Mouse (Mus musculus): Measurements from ENCODE around the gene Lonp1. TPM values are rescaled to one million over a fixed set of nuclear protein-coding genes. Genes with fewer than 3 reads are reported as not detected.
A peak's percentile ranks its signal among the peaks of the same experiment; 100 is the strongest.
"Not testable (repeated sequence)": the region's sequence is repeated elsewhere in the genome, so short reads cannot be mapped to it uniquely, and the experiment has no call there.

Lonp1 gene
- 10 to 100 TPM; 58.1 to 59.2 TPM for total RNA-seq (2021)
- long read RNA-seq, experiment 1, transcript Lonp1-201 (18 exons, 2,951 nt) = major isoform, 109 of 143 reads
- long read RNA-seq, experiment 1, partial matches to known transcripts = 23 of 143 reads
- long read RNA-seq, experiment 1, other reads (novel, unspliced or antisense) = 11 of 143 reads
- long read RNA-seq, experiment 2, full-length matches to known transcripts = 183 of 225 reads
- long read RNA-seq, experiment 2, partial matches to known transcripts = 19 of 225 reads
- long read RNA-seq, experiment 2, other reads (novel, unspliced or antisense) = 23 of 225 reads

DNA sequence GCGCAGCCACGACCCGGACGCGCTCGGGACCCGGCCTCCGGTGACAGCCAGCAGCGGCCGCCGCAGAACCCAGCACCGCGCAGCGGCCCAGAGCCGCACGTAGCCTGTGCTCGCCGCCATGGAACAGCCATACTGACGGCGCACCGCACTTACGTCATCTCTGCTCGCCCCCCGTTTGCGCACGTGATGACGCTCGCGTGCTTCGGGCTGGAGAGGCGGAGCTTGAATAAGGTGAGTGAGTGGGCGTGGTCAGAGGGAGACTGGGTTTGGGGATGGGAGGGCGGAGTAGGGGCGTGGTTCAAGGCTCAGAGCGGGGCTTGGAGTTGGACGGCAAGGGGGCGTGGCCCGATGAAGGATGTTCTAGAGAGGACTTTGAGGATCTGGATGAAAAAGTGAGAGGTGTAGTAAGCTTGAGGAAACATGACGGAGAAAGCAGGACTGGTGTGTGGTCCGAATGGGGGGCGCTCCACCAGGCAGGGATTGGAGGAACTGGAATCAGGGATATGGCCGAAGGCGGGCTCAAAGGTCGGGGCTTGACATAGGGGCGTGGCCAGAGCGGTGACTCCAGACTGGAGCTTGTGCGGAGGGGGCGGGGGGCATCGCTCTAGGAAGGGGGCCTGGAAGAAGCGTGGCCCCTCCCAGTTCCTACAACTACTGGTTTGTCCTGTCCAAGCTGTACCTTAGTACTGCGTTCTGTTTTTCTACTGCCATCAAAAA lies at the start of gene Lonp1:
Gene Lonp1, minus strand, starts transcription at position 134 of the 717 bp plus-strand sequence.
- peak; percentile 77 to 93 for DNase-seq (ENCODE audit: low spot score in 2 of 2)

DNA sequence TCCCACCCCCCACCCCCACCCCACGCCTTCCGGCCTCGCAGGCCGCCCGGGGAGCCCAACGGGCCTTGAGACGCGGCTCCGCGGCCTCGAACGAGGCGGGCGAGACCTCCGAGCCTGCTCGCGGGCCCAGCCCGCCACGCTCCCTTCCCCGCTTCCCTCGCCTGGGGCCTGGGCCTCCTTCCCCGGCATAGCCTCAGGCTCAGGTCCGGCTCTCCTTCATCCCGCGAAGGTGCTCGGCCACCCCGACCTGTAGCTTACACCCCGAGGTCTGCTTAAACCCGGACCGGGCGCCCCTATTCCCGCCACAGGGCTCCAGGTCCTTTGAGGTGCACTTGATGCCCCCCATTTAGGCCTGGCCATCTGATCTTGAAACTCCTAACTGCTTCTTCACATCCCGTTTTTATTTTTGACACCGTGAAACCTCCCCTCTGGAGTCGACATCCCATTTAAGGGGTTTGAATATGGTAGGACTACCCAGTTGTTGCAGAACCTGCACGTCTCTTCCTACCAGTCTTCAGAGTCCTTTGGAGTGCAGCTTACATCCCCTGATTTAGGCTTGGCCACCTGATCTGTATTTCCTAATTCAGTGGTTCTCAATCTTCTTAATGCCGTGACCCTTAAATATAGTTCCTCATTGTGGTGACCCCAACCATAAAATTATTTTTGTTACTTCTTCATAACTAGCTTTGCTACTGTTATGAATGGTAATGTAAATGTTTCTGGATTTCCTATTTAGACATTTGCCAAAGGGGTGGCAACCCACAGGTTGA lies 47.1 kb upstream of the Lonp1 start:
- DNase-seq (ENCODE audit: low spot score in 2 of 2) = peak in 1 of 2 experiments; percentile 47

DNA sequence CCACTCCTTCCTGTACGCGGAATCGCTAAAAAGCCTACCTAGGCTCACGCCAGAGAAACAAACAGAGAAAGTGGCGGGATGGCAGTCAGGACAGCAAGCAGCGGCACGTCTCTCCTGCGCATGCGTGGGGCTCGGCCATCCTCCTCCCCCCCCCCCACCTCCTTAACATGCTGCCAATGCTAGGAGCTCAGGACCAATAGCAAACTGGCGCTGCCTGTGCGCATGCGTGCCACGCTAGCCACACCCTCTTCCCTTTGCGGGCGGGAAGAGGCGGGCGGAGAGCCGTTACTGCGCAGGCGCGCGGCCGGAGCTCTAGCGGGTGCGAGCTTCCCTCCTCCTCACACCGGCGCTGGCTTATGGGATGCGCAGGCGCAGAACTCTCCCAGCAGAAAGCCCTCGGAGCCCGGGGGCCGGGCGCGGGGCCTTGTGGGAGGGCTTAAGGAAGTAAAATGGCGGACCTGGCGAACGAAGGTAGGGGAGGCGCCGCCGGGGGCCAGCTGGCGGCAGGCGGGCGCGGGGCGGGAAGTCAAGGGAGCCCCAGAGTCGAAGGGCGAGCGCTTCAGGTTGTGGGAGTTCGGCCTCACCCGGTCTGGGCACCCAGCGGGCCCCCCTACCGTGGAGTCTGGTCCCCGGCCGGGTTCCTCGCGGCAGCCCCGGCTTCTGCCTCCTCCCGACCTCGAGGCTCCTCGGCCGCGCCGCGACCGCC lies 46.4 kb upstream of the Lonp1 start, which contains the start of gene Ranbp3:
Gene Ranbp3, plus strand, starts transcription at position 354 of the 706 bp plus-strand sequence.
- peak; percentile 99 to 100 for DNase-seq (ENCODE audit: low spot score in 2 of 2)

DNA sequence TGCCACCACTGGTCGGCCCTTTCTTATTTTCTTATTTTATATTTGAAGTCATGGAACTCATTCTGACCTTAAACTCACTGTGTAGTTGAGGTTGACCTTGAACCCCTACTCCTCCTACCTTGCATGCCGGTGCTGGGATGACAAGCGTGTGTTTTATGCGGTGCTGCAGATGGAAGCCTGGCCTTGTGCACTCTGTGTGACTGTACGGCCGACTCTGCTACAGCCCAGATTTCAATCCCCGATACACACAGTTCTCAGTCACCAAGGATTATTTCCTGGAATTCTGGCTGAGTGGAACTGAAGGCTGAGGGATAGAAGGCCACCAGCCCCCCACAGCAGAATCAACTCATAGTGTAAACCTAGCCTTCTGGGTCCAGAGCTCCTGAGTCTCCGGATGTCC lies 43.1 kb upstream of the Lonp1 start:
- DNase-seq (ENCODE audit: low spot score in 2 of 2) = no peak

DNA sequence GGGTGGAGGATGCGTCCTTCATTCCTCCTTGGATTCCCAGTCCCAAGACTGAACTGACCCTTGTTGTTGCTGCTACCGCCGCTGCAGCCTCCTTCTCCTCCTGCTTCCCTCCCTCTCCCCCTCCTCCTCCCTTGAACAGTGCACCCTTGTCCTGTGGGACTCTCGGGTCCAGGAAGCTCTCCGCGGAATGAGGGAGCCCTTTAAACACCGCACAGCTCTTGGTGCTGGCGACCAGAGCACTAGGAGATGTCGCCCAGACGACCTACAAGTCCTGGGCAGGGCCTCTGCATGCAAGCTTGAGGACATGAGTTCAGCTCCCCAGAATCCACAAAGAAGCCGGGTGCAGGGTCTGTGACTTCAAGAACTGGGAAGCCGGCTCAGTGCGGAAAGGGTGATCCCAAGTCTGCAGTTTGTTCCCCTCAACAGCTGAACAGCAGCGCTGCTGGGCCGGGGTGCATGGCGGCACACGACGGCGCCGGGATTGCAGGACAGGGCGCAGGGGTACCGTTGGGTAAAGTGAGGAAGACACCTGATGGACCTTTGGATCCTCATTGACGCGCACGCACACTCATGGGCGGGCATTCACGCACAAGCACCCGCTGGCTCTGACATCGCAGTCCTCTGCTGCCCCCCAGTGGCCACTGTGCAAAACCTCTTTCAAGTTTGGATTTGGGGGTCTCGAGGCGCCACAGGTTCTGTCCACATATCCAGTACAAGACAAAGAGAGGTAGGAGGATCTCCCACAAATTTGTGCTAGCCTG lies 41.9 kb upstream of the Lonp1 start:
- DNase-seq (ENCODE audit: low spot score in 2 of 2) = peak; percentile 73 to 85

DNA sequence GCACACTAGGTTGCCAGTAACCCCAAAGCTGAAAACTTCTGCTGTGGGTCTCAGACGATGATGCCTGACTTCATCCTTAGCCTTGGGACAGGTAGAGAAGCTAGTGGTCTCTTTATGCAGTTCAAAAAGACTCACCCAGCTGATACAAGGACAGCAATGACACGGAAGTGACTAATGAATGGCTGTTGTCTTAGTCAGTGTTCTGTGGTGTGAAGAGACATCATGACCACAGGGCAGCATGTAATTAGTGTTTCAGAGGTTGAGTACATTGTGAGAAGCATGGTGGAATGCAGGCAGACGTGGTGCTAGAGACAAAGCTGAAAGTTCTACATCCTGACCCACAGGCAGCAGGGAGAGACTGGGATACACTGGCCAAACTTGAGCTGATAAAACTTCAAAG lies 40.9 kb upstream of the Lonp1 start:
- no peak for DNase-seq (ENCODE audit: low spot score in 2 of 2)

DNA sequence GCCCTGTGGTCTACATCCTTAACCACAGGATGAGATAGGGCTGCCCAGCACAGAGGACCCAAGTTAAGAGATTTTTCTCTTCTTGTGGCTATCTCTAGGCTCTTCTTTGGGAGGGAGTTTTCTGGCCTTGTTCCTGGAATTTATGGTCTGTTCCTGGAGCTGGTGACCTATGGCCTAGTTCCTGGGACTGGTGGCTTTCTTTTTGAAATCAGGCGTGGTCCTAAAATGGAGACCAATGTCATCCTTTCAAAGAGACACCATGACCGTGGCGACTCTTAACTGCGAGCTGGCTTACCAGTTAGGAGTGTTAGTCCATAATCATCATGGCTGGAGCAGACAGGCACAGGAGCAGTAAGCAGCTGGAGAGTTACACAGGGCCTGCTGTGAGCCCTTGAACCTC lies 39.7 kb upstream of the Lonp1 start:
- no peak for DNase-seq (ENCODE audit: low spot score in 2 of 2)

DNA sequence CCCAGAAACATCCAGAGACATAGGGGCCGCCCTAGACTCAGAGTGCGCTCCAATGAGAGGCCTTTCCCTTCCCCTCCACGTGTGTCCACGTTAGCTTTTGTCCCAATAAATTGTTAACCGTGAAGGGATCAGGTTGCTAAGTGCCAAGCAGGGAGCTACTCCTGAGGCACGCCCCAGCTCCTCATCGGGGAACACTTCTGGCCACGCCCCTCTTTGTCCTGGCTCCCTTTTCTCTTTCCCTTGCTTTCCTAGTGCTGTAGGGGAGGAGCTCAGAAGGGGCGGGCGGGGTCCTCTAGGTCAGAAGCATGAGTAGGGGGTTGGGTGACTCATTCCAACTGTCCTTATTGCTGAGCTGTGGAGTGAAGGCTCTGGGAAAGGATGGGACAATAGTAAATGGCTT lies 37.6 kb upstream of the Lonp1 start:
- no peak for DNase-seq (ENCODE audit: low spot score in 2 of 2)

DNA sequence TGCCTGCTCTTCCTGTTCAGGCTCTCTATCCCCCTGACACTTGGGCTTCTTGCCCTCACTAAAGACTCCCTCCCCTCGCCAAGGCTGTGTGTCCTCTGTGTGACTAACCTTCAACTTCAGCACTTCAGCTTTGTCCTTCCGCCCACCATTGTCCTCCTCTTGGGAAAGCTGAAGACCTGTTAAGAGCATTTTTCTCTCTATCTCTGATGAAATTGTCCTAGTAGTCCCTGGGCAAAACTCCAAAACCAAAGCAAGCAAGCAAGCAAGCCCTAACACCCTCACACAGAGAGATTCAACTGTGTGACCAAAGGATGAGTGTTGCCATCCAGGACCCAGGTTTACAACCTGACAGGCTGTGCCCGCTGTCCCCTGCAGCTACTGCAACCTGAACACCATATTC lies 37.0 kb upstream of the Lonp1 start:
- no peak for DNase-seq (ENCODE audit: low spot score in 2 of 2)

DNA sequence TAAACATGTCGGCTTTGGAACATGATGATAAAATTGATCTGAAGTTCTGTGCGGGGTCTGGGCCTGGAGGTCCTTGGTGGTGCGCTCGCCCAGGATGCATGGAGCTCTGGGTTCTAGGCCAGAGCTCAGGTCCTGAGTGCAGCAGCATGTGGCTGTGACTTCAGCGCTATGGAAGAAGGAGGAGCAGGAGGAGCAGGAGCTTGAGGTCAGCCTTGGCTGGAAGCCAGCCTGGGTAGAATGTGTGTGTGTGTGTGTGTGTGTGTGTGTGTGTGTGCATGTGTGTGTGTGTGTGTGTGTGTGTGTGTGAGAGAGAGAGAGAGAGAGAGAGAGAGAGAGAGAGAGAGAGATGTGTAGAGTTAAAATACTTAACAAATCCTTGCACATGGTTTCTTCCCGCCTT lies 29.5 kb upstream of the Lonp1 start:
- no peak for DNase-seq (ENCODE audit: low spot score in 2 of 2)

DNA sequence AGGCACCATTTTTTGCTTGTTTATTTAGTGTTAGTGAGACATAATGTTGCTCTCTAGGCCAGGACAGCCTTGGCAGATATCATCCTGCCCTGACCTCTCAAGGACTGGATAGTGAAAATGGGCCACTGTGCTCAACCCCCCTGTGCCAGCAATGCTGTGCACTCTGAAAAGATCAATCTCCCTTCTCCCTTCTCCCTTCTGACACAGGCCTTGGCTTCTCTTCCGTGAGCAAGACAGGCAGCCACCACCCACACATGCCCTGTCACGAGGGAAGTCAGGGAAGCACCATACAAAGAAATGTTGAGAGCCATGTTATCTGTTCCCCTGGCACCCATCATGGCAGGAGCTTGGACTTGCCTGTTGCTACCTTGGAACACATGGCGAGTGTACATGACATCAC lies 28.6 kb upstream of the Lonp1 start:
- DNase-seq (ENCODE audit: low spot score in 2 of 2) = no peak

DNA sequence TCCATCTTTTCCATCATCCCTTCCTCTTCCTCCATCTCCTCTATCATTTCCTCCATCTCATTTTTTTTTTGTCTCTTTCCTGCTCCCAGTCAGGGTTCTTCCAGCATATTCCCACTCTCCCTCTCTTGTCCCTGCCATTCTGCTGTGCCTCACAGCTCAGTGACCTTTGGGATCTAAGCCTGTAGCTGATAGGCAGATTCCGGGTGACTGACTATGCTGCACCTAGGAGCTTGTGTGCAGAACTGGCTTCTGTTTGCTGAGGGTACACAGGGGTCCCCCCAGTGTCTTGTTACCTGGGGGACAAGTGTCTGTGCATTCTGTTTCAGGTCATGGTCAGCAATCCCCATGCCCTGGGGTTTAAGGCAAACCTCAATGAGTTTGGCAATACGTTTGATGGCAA lies 28.1 kb upstream of the Lonp1 start:
- DNase-seq (ENCODE audit: low spot score in 2 of 2) = no peak

DNA sequence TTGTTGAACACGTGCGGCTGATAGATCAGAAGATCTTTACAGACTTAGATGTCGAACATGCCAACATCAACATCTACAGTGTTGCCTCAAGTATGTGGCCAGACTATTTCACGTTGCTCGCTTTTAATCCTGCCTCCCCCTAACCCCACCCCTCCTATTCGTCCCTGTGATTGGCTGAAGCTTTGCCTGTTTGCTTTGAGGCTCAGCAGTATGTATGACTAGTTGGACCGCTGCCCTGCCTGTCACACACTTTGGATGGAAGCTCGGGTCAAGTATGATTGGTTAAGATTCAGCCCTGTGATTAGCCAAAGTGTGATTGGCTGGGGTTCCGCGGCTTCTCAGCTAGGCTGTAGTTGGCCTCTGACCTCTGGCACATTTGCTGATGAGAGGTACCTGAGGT lies 25.1 kb upstream of the Lonp1 start:
- DNase-seq (ENCODE audit: low spot score in 2 of 2) = no peak

DNA sequence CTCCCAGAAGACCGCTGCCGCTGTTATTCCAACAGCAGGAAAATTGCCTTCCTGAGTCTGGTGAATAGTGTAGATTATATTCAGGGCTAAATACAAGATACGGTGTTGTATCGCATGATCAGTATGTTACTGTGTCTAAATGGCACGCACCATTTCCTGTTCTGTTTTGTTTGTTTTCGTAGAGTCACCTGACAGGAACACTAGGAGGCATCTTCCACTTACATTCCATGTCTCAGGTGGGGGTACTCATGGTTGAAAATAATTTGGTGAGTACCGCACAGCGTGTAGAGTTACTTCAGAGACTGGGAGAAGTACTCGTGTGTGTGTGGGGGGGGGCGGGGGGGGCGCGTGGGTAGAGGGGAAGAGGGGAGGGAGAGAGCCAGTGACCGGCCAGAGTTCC lies 20.9 kb upstream of the Lonp1 start:
- DNase-seq (ENCODE audit: low spot score in 2 of 2) = no peak

DNA sequence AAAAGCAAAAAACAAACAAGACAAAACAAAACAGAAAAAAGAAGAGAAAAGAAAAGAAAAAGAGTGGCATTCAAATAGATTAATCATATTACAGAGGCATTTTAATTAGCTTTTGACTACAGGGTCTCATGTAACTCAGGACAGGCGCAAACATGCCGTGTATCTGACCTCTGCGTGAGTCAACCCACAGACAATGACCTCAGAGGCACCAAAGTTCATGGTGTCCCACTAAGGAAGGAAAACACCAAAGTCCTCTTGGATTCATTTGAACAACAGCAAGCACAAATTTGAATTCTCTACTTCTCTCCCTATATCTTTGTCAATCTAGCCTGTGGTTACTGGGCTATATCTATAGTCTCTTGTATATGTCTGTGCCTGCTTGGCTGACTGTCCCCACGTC lies 16.6 kb upstream of the Lonp1 start:
- DNase-seq (ENCODE audit: low spot score in 2 of 2) = no peak

DNA sequence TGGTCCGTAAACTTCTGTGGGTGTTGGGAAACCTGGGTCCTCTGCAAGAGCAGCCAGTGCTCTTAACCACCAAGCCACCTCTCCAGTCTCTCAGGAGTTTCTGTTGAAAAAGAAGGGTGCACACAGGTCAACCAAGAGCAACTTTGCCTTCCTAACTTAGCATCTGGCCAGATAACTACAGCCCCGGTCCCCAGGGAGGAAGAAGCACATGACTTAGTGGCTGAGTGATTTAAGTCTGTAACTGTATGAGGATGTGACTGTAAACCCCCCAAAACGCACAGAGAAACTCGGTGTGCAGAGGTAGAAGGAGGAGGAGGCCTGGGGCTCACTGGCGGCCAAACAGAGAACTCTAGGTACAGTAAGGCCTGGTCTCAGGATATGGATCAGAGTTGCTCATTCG lies 7.3 kb upstream of the Lonp1 start:
- no peak for DNase-seq (ENCODE audit: low spot score in 2 of 2)

DNA sequence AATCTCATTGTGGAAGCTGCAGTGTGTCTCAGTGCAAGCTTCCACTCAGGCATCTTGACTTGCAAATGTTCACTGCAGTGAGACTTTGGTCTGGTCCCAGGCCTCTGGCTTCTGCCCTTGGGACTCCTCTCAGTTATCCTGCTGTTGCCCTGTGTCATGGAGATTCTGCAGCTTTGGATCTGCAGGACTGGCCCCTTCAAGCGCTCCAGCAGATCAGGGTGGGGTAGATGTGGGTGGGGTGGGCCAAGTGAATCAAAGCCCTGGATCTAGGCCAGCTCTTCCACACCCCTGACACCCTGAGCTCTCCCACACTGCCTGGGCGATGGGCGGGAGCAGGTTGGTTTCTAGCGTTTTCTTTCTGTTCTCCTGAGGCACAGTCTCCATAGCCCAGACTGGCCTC lies 5.1 kb upstream of the Lonp1 start:
- DNase-seq (ENCODE audit: low spot score in 2 of 2) = no peak

DNA sequence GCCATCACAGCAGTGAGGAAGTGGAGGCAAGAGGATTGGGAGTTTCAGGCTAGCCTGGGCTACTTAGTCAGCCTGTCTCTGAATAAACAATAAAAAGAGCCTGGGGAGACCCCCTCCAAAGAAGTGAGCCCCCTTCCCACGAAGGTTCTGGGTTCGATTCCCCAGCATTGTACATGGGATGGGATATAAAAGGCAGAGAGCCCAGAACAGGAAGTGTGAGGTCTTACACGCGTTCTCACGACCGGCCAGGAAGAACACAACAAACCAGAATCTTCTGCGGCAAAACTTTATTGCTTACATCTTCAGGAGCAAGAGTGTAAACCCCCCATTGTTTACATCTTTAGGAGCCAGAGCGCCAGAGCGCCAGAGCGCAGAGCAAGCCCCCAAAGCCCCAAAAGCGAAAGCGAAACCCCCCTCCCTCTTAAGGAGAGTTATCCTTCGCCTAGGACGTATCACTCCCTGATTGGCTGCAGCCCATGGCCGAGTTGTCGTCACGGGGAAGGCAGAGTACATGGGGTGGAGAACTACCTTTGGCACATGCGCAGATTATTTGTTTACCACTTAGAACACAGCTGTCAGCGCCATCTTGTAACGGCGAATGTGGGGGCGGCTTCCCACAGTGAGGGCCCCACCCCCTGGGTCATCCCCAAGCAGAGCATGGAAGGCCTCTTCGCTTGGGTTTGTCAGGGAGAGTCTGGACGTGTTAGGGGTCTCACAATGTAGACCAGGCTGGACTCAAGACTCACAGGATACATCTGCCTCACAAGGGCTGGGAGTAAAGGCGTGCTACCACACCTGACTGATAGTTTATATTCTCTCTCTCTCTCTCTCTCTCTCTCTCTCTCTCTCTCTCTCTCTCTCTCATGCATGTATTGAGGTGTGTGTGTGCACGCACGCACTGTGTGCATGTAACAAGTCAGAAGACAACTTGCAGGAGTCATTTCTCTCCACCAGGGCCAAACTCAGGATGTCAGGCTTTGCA lies 3.4 kb upstream of the Lonp1 start:
- DNase-seq (ENCODE audit: low spot score in 2 of 2) = not testable (repeated sequence)

DNA sequence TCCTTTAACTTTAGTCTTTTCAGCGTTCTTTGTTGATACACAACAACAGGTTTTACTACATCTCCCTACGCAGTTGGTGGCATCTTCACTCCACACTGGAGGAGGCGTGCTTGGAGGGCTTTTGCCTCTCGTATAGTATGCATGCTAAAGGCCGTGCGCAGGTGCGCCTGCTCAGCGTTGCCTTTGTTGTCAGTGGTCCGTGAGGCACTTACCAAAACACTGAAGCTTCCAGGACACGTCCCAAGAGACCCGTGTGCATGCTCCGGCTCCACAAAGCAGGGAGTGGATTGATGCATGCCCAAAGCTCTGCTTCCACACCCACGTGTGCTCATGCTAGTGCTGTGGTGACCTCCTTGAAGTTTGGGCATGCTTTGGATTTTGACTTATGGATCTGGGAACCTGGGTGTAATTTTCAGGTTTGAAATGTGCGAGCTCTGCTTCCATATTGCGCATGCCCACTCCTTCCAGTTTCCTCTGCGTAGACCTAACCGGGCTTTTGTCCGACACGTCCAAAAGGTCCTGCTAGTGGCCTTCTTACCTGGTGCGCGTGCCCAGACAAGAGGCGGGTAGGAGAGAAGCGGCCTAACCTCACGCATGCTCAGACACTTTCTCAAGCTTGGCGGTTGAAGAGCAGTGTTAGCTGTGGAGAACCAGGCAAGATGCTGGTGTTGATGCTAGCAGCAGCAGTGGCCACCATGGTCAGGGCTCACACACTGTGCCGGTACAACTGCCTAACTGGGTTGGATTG lies 1.0 kb upstream of the Lonp1 start, which contains the start of gene Catsperd:
Gene Catsperd, plus strand, starts transcription at position 614 of the 748 bp plus-strand sequence.
- no peak for DNase-seq (ENCODE audit: low spot score in 2 of 2)

Data from gastrocnemius, postnatal 4 days (tissue).